Mouse (Mus musculus) retina, embryonic 14.5 days (tissue): Measurements from ENCODE around the gene Wnt7b.

Source experiments
- DNase-seq: peaks from one replicate; pipeline ENCODE4 v3.0.0-alpha.2; 2015; ENCODE audit warnings: low spot score

Wnt7b gene

DNA sequence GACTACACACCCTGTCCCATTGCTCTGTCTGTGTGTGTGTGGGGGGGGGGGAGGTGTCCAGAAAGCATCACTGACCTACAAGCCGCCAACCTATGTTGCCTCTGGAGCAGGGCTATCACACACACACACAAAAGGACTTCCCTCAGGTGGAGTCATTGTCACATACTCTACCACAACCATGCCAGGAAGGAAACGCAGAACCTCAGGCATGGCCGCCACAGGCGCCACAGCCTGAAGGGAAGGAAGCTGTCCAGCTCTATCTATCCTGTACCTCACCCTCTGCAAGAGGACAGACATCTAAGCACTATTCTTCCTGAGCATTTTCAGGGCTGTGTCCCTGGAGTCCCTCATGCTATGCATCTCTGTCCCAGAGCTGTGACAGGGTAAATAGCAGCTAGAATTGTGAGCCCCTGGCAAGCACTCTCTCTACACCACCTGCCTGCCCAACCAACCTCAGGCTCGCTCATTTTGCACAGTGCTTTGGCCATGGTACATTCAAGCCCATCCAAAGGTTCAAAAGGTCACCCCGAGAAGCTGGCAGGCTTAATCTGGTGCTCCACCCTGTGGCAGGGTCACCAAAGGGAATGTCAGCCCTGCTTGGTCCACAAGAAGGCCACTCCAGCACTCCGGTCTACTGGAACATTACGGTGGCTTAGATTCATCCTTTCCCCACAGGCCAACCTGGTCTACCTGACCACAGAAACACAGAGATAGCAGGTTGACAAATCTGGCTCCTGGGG lies 12.1 kb downstream of the Wnt7b start:
- no peak for DNase-seq

DNA sequence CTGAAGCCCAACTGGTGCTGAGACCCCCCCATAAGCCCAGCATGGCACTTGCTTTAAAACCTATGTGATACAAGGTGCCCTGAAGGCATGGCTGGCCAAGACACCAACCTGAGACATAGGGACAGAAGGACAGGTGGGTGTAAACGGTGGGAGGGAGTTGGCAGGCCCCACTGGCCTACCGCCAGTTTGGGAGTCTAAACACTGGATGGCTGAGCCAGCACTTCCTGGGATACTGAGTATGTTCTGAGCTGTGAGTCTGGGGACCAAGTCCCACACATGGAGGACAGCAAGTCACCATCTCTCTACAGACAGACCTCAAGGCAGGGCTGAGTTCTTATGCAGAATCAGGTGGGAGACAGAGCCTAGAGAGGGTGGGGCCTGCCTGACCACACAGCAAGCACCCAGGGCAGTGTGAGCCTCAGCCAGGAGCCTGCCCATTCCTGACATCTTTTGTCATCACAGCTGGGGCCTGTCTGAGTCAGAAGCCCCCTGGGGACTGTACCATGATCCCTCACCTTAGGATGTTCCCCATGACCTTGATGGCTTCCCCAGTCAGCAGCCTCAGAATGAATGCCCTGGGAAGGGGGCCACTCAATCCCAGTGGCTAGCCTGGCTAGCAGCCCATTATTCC lies 13.0 kb downstream of the Wnt7b start:
- DNase-seq, result no peak

DNA sequence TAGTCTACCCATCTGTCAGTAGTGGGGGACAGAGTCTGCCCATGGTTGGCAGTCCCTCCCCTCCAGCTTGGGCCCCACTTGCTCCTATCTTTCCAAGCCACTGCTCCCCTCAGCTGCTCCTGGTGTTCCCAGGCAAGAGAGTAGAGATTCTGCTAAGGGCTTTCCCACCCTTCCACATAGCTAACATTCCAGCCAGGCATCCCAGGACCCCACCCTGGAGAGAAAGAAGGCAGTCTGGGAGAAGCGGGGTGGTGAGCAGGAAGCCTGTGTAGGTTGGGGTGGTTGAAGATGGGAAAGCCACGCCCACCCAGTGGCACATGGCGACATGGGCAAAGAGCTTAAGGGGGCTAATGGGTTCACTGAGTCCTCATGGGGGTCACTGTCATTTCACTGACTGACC lies 13.9 kb downstream of the Wnt7b start:
- no peak for DNase-seq

DNA sequence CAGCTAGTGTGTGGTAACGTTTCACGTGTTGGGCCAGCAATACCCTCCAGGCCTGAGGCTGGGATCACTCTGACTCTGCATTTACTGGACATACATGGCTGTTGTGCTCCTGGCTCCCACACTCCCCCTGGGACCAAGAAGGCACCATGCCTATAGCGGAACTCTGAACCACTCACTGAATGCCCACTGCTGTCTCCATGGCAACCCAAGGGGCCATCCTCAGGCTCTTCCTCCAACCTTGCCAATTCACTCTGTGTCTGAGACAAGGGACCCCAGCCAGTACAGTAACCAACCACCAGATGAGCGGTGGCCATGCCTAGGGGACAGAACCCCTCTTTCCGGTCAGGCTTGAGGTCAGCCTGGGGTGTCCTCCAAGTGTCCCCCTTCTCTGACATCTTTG lies 17.3 kb downstream of the Wnt7b start:
- DNase-seq, result no peak

DNA sequence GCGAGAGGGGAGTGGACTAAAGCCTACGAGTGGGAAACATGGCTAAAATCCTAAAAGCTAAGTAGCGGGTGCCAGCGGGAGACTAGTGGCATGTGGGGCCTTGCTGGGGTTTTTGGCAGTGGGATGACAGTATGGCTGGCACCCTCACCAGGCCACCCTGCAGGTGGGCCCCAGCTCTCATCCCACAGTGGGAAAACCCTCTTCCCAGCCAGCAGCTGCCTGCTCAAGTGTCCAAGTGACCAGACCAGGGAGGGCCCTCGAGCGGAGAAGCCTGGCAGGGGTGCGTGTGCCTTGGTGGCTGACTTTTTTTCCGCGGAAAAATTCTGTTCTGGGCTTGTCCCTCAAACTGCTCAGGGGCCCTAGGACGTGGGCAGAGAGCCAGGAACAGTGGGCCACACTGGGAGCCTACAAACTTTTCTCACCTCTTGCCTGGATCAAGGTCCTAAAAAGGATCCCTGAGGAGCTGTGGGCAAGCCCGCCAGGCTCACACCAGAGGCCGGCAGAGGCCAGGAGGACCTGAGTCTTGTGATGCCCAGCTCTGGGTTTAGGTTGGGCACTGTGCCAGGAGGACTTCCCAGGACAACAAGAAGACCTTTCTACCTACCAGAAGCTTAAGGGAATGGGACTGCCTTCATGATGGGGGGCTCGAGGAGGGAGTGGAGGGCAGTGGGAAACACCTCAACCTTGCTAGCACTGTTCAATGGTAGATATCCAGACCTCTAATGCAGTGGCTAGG lies 18.1 kb downstream of the Wnt7b start:
- no peak for DNase-seq

DNA sequence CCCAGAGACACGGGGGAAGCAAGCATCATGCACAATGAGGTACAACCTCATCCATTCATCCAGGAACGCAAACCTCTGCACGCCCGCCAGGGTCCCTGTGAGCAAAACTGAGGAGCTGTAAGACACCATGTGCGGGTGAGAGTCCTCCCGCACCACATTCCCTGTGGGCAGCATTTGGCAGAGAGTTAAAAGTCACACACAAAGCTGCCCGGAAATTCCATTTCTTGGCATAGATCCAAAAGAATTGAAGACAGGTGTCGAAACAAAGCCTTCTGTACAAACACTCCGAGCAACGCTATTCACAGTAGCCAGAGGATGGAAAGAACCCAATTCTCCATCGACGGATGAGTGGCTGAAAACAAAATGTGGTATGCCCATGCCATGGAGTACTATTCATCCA lies 20.3 kb downstream of the Wnt7b start:
- DNase-seq, result no peak

DNA sequence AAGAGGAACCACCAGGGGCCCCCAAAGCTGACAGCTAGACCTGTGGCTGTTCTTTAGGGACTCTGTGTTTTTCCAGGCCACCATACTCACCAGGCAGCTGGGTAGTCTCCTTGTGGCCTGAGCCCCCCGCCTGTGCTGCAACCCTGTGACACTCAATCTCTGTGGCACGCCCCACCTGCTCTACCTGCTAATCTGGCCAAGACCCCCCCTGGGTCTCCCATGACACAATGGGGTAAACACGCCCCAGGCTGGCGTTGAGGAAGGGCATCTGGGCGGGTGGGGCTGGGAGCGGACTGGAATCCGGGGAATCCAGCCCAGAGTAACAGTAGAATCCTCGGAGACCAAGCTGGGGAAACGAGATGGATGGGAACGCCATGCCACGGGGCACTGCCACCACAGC lies 21.4 kb downstream of the Wnt7b start:
- no peak for DNase-seq

DNA sequence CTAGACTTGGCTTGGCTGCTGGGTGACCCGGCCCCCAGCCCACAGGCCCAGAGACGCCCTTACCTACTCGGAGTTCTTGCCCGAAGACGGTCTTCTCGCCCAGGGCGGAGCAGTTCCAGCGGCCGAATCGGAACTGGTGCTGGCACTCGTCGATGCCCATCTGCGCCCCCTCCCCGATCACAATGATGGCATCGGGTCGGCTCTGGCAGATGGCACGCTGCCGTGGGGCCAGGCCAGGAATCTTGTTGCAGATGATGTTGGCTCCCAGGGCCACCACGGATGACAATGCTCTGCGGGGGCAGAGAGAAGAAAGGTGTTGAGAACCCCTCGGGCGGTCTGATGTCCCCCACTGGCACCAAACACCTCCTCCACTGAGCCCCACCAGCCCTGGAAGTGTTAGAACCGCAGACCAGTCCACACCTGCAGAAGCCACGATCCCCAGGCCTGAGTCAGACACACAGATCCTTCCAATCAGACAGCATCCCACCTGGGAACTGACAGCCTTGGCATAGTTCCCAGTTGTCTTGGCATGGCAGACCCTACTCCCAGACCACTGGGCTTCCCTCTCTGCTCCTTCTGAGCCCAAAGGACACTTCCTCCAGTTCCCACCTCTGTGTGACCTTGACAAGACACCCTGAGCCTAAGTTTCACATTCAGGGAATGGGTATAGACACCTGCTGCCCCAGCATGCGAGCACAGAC lies 23.3 kb downstream of the Wnt7b start:
- DNase-seq, result no peak

DNA sequence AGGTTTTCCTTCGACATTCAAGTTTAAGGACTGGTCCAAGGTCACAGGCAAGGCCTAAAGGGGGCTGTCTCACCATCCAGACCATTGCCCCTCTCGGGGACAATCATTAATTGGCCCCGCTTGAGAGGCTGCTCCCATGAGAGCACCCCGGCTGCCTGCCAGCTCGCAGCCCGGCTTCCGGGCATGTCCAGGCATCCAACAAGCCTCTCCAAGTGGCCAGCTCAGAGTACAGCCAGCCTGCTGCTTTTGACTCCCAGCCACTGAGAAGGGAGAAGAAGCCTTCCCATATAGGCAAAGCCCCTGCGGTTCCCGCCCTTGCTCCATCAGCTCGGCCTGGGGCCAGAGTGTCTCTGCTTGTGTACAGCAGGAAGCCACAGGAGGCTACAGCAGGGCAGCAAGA lies 26.5 kb downstream of the Wnt7b start:
- no peak for DNase-seq

DNA sequence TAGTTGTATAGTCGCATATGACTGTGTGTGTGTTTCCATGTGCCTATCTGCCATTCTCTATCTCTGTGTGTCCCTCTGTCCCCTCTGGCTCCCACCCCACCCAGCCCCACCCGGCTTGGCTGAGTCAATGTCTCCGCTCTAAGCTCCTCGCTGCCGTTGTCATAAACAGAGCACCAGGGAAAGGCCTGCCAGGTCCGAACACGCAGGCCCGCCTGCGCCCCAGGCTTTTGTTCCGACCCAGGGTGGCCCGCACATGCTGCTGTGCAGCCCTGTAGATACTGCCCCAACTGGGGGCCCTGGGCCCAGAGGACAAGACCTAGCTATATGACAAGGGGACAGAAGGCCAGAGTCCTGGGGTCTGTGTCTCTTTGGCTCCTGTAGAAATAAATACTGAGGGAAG lies 28.9 kb downstream of the Wnt7b start:
- DNase-seq, result no peak

DNA sequence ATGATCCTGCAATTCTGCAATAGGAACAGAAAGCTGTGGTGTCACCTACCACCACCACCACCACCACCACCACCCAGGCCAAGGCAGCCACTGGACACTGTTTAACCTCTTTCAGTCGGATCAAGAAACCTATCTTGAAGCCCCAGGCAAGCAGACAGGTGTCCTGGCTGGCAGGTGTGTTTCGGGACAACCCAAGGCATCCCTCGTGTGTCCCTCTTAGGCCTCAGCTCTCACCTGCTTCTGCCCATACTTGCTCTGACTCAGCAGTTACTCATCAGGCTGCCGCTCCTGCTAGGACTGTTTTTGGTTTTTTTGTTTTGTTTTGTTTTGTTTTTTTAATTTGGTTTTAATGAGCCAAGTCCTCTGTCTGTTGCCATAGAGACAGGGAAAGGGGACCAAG lies 35.8 kb downstream of the Wnt7b start:
- no peak for DNase-seq

DNA sequence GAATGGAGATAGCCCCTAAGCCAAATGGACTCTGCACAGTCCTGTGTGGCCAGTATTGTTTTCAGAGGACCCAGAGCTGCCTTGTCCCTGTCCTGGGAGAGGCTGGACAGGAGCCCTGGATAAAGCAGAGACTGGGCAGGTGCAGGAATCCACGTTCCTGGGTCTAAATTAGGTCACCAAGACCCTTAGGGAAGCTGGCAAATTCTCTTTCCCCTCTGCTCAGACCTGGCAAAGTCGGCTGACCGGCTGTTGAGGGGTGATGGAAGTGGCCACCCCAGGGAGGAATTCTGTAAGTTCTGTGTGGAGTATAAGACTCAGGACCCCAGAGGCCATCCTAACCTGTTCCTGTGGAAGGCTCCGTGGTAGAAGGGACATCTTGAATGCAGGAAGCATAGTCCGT lies 36.9 kb downstream of the Wnt7b start:
- DNase-seq, result no peak

DNA sequence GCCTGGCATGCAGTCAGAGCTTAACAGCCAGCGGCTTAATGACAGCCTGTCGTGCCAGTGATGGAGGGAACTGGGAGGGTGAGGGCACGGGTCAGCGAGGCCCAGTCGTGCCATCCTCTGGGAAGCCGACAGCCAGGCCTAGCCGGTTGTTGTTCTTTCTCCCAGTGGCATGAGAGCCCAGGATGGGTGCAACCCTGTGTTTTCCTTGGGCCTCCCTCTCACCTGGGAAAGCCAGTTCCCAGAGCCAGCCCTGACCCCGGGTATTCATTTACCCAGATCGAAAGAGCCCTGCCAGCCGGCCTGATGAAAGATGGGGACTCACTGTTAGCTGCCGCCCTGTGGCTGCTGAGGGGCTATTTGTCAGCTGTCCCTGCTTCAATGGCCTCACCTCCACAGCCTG lies 44.1 kb downstream of the Wnt7b start:
- peak; percentile 28 for DNase-seq

DNA sequence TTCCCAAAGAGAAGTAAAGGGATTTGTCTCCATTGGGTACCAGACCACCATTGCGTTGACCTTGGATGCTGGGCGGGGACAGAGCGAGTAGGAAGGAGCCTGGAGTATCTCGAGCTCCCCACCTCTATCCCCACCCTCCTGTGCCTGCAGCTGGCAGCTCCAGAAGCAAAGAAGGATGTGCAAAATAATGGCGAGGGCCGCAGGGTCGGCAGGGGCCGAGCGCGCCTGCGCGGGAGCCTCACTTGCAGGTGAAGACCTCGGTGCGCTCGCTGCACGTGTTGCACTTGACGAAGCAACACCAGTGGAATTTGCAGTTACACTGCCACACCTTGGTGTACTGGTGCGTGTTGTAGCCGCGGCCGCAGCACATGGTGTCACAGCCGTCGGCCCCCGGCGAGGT lies 45.1 kb downstream of the Wnt7b start:
- no peak for DNase-seq

DNA sequence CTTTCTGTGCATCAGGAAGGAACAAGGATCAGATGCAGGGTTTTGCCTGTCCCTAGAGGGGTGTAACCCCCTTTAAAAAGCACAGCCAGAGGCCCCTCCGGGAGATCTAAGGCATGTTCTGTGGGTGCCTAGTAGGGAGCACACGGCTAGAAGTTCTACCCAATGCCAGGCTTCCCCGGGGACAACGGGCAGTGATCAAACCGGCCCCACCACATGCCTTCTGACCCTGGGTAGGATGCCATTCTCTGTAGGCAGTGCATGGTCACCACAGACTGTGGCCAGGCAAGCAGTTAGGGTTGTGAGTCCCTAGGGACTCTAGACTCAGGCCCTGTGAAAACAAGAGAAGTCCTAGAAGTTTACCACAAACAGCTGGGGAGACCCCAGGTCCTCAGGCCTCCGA lies 47.6 kb downstream of the Wnt7b start:
- DNase-seq, result no peak

DNA sequence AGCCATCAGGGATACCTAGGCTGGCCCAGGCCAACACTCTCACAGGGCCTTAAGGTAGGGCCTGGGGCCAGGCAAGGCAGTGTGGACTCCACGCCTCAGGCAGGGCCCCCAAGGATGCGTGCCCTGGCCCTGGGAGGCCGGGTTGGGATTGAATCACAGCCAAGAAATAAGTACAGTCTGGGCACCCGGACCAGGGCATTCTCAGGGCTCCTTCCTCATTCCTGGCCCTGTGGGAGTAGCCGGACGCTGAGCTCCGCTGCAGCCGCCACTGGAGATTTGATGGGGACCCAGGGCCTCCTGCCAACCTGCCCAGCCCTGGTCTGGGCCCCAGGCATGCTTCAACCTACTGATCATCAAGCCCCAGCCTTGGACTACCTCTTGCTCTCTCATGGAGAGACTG lies 48.1 kb downstream of the Wnt7b start:
- DNase-seq, result no peak

DNA sequence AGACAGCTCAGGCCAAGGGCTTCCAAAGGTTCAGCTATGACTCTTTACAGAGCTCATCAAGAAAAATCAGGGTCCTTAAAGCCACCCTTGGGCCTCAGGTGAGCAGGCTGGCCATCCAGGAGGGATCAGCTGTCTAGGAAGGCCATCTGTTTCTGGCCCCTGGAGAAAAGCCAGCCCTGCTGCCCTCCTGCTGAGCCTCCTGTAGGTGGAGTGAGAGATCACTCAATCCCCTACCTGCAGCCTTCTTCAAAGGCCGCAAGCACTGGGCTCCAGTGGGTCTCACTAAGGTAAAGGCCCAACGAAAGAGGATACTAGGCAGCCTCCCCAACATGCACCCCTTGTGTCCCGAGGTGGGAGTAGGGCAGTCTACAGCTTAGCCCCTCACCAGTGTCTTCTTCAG lies 50.2 kb downstream of the Wnt7b start:
- DNase-seq, result no peak

DNA sequence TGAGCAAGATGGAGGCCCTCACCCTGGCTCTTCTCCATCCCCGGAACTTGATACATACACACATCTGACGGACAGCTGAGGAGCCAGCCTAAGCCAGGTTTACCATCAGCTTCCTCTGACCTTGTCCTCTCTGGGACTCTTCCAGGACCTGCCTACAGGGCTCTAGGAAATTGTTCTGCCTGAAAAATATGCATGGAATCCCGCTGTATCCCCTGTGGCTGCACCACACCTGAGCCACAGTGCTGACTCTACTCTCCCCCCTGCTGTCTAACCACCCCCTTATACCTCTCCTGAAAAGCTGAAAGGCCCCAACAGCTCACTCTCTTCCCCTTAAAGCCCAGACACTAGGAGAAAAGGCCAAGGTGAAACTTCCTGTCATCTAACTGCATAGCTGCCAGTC lies 52.4 kb downstream of the Wnt7b start:
- DNase-seq, result no peak

DNA sequence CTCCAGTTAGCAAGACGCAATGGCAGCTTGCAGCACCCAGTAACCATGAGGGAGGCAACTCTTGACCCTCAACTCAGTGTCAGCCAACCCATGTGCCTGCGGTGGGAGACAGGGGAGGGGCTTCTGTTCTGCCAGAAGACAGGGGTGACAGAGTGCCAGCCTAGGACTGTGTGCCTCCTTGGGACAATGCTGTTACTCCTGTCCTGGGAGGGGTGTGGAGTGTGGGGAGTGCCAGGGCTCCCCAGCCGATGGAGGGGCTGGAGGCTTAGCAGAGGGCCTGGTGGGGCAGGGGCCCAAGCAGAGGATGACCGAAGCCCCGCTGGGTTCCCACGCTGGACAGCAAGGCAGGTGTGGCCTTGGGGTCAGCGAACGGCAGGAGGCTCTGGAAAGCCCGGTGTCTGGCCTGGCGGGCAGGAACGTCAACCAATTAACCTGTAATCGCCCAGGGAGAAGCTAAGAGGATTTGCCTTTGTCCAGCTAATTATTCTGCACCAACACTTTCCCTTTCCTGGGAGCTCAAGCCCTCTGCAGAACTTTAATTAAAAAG lies 57.8 kb downstream of the Wnt7b start:
- DNase-seq, result peak; percentile 43

DNA sequence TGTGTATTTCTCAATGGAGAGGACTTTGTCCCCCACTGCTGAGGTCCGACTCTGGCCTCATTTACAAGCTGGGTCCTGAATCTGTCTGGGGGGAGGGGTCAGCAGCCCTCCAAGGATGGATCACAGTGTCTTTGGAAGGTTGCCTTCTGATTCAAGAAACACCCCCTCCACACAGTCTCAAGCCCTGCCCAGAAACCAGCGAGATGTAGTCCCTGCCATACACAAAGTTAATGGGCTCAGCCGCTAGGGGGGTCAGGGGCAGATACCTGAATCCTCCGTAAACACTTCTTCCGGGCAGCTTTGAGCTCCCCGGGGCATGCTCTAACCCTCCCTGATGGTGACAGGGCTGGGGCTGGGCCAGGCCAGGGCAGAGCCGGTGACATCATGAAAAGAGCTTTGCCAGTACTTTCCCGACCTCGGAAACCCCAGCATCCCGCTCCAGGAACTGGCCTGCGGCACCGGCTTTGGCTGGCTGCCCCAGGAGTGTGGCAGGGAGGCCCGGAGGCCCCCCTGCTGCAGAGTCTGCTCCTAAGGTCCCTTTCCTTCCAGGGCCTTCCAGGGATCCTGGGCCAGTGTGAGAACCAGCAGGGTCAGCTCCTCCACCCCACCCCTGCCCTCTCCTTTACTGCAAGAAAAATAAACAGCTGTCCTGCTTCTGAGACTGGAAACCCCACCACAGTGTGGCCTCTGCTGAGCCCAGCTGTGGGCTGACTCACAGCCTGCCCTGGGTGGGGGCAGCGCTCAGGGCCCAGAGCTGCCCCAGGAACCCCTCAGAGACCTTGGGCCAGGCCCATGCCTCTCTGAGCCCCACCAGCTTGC lies 58.9 kb downstream of the Wnt7b start:
- DNase-seq, result peak; percentile 61

DNA sequence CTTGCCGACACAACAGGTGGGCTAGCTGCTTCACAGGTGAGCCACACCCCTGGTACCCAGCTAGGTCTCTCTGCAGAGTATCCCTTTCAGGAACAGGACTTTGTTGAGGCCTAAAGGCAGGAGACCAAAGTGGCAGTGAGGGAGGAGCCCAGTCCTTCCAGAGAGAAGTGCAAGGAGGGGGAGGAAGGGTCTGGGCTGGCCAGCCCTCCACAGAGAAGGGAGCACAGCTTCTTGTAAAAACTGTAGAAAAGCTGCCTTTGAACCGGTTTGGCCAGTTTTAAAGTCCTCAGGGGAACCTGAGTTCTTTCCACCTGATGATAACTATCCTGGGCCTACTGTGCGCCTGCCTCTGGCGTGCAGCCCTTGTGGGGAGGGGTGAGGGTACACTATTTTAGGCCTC lies 62.8 kb downstream of the Wnt7b start:
- DNase-seq, result no peak
